ENCODE assay signal across 25 mouse cellular contexts in genomic region chr7:13006011-13006410, GRCm38 (mm10). TPM values are rescaled to one million over a fixed set of nuclear protein-coding genes. Genes with fewer than 3 reads are reported as not detected.
DNase-seq lines count a peak whose midpoint lies in the region; ATAC-seq and TF ChIP-seq lines count a peak whose summit lies in the region.
"Had no signal": no experiment of that assay in that cellular context is flagged by ENCODE, and none has a peak within 500 bp of the region (broad histone marks: within the 10 kb centered on the region; RNA-seq: fewer than 3 reads in every experiment).

No protein-coding gene starts in this region.

- H3K27ac ChIP-seq in hindbrain, embryonic 13.5 days, result no peak overlapping the region
- no peak overlapping the region for H3K27ac ChIP-seq in hindbrain, embryonic 11.5 days (ENCODE audit: low read depth, low read length)
- H3K27ac ChIP-seq: embryonic facial prominence, embryonic 12.5 days; heart, embryonic 13.5 days had no signal

- H3K4me2 ChIP-seq in hindbrain, embryonic 13.5 days, result no peak overlapping the region
- H3K4me2 ChIP-seq in hindbrain, embryonic 11.5 days (replicated peaks; ENCODE audit: low read depth, low read length), result no peak overlapping the region
- H3K4me2 ChIP-seq: embryonic facial prominence, embryonic 12.5 days; heart, embryonic 13.5 days had no signal

- peaks cover 39% of the 10 kb centered on the region for H3K4me1 ChIP-seq in hindbrain, embryonic 13.5 days (replicated peaks)
- H3K4me1 ChIP-seq in hindbrain, embryonic 11.5 days (replicated peaks; ENCODE audit: control insufficient read depth, insufficient read depth, low read length), result peaks cover 2% of the 10 kb centered on the region; the same call in 1 of the 2 replicates
- H3K4me1 ChIP-seq in E14TG2a.4 (replicated peaks; ENCODE audit: low read depth, low read length), result peaks cover 48% of the 10 kb centered on the region

- no peak for ATAC-seq in hindbrain, embryonic 13.5 days (ENCODE audit: low FRiP score)
- ATAC-seq in hindbrain, embryonic 11.5 days (ENCODE audit: low FRiP score), result no peak
- ATAC-seq: activated CD4-positive, CD25-positive, alpha-beta regulatory T cell, adult 4 months; forebrain, embryonic 16.5 days; hindbrain, embryonic 16.5 days had no signal

- TF ChIP-seq CTCF in E14TG2a.4 (conservative IDR thresholded peaks at IDR 0.05; ENCODE audit: low read length), result no peak

- H3K4me3 ChIP-seq in hindbrain, embryonic 13.5 days, result no peak overlapping the region
- H3K4me3 ChIP-seq in hindbrain, embryonic 11.5 days (ENCODE audit: low read depth, low read length), result no peak overlapping the region
- H3K4me3 ChIP-seq in E14TG2a.4 (replicated peaks; ENCODE audit: low read length), result peak overlapping the region; percentile 85
- H3K4me3 ChIP-seq: embryonic facial prominence, embryonic 12.5 days; erythroblast, embryonic 14.5 days; heart, embryonic 13.5 days had no signal

- H3K36me3 ChIP-seq in hindbrain, embryonic 13.5 days, result peaks cover 39% of the 10 kb centered on the region
- peaks cover 6% of the 10 kb centered on the region; the same call in 1 of the 2 replicates for H3K36me3 ChIP-seq in hindbrain, embryonic 11.5 days (ENCODE audit: control insufficient read depth, insufficient read depth, low read length)
- H3K36me3 ChIP-seq in E14TG2a.4 (ENCODE audit: insufficient read depth, low read length), result peaks cover 30% of the 10 kb centered on the region

- intact Hi-C loops in left cerebral cortex, postnatal 14 days (cut with DNase I), result loop anchor here (5.0 kb wide), 1 partner anchor 94 kb away; no protein-coding TSS in a partner anchor

- WGBS in hindbrain, embryonic 13.5 days, result 88% methylated on average over 17 of the region's 17 CpGs
- 88% methylated on average over 17 of the region's 17 CpGs for WGBS in hindbrain, embryonic 11.5 days

- H3K27me3 ChIP-seq in hindbrain, embryonic 13.5 days, result peaks cover 11% of the 10 kb centered on the region
- H3K27me3 ChIP-seq in hindbrain, embryonic 11.5 days (ENCODE audit: control insufficient read depth, insufficient read depth, low read length), result peaks cover 7% of the 10 kb centered on the region
- H3K27me3 ChIP-seq in E14TG2a.4 (ENCODE audit: insufficient read depth, low read length), result no peaks in the 10 kb centered on the region
- H3K27me3 ChIP-seq: CH12.LX had no signal

- peak; percentile 67 to 71 for DNase-seq in cerebellum, postnatal 10 days
- DNase-seq in cerebellum, adult 11-12 months, result no peak
- no peak for DNase-seq in hindbrain, embryonic 11.5 days (ENCODE audit: low spot score)
- peak; percentile 77 for DNase-seq in R1 (ENCODE audit: low read depth, low spot score)
- DNase-seq in ovary, postnatal 14 days (ENCODE audit: low spot score), result no peak
- DNase-seq in left cerebral cortex, postnatal 14 days (ENCODE audit: low spot score in 2 of 2), result no peak
- DNase-seq: adrenal gland, postnatal 14 days; kidney, adult 11 months; layer of hippocampus, postnatal 36 days; lung, adult 18-20 months; lung, postnatal 14 days; thymus, postnatal 14 days had no signal

- H3K9me3 ChIP-seq in hindbrain, embryonic 13.5 days, result no peaks in the 10 kb centered on the region
- no peaks in the 10 kb centered on the region for H3K9me3 ChIP-seq in hindbrain, embryonic 11.5 days (ENCODE audit: control insufficient read depth, low read length)
- H3K9me3 ChIP-seq in E14TG2a.4 (ENCODE audit: low read length), result no peaks in the 10 kb centered on the region
- H3K9me3 ChIP-seq: embryonic facial prominence, embryonic 12.5 days; heart, embryonic 13.5 days had no signal

- peak overlapping the region; percentile 35; the same call in 1 of the 2 replicates for H3K9ac ChIP-seq in hindbrain, embryonic 13.5 days
- no peak overlapping the region for H3K9ac ChIP-seq in hindbrain, embryonic 11.5 days (ENCODE audit: low read depth, low read length)
- H3K9ac ChIP-seq: embryonic facial prominence, embryonic 12.5 days; heart, embryonic 13.5 days had no signal

RNA-seq across cellular contexts. Expression of gene Zbtb45, which starts 3.8 kb away (rescaled TPM):
- 37.0 and 37.4 TPM in 2 replicates for polyA plus RNA-seq in hindbrain, embryonic 13.5 days (2015; fragmentation: Nextera tagmentation; extraction: Ambion mirVana)
- 25.0 and 25.3 TPM in 2 replicates for polyA plus RNA-seq in hindbrain, embryonic 11.5 days (2014; fragmentation: Nextera tagmentation; extraction: Ambion mirVana)
- 10 to 100 TPM; 33.3 to 35.6 TPM for total RNA-seq in left cerebral cortex, postnatal 14 days (2021)

RNA-seq across cellular contexts. Expression of gene Trim28, which starts 7.1 kb away (rescaled TPM):
- 216 and 239 TPM in 2 replicates for polyA plus RNA-seq in hindbrain, embryonic 13.5 days (2015; fragmentation: Nextera tagmentation; extraction: Ambion mirVana)
- 427 and 438 TPM in 2 replicates for polyA plus RNA-seq in hindbrain, embryonic 11.5 days (2014; fragmentation: Nextera tagmentation; extraction: Ambion mirVana)
- 100 to 1,000 TPM; 218 to 223 TPM for total RNA-seq in left cerebral cortex, postnatal 14 days (2021)

RNA-seq across cellular contexts. Expression of gene Slc27a5, which starts 8.0 kb away (rescaled TPM):
- 0.19 and 0.44 TPM in 2 replicates for polyA plus RNA-seq in hindbrain, embryonic 13.5 days (2015; fragmentation: Nextera tagmentation; extraction: Ambion mirVana)
- not detected in 2 replicates for polyA plus RNA-seq in hindbrain, embryonic 11.5 days (2014; fragmentation: Nextera tagmentation; extraction: Ambion mirVana)
- not detected for total RNA-seq in left cerebral cortex, postnatal 14 days (2021)
- total RNA-seq: heart, postnatal 25 days; left cerebral cortex, postnatal 25 days; megakaryocyte-erythroid progenitor cell, adult 5-6 weeks; midbrain, postnatal 0 days had no signal
- polyA plus RNA-seq: embryonic facial prominence, embryonic 12.5 days; erythroblast, embryonic 14.5 days had no signal

RNA-seq across cellular contexts. Expression of gene Zfp446, which starts 28.4 kb away (rescaled TPM):
- 12.4 and 13.2 TPM in 2 replicates for polyA plus RNA-seq in hindbrain, embryonic 13.5 days (2015; fragmentation: Nextera tagmentation; extraction: Ambion mirVana)
- 8.5 and 11.7 TPM in 2 replicates for polyA plus RNA-seq in hindbrain, embryonic 11.5 days (2014; fragmentation: Nextera tagmentation; extraction: Ambion mirVana)
- total RNA-seq in left cerebral cortex, postnatal 14 days (2021), result 1 to 10 TPM; 7.1 to 8.5 TPM

RNA-seq across cellular contexts. Expression of gene Chmp2a, which starts 28.6 kb away (rescaled TPM):
- 181 and 184 TPM in 2 replicates for polyA plus RNA-seq in hindbrain, embryonic 13.5 days (2015; fragmentation: Nextera tagmentation; extraction: Ambion mirVana)
- polyA plus RNA-seq in hindbrain, embryonic 11.5 days (2014; fragmentation: Nextera tagmentation; extraction: Ambion mirVana), result 154 and 157 TPM in 2 replicates
- total RNA-seq in left cerebral cortex, postnatal 14 days (2021), result 100 to 1,000 TPM; 123 to 135 TPM

Comparison
In these comparisons a context has a peak if more than half of its experiments do, and no peak if none do; other contexts are left out.
1. DNase-seq: peak in cerebellum, postnatal 10 days (2 of 2) and R1 (single experiment); none in cerebellum, adult 11-12 months (single experiment), hindbrain, embryonic 11.5 days (single experiment), ovary, postnatal 14 days (single experiment) and left cerebral cortex, postnatal 14 days (0 of 2).